Mouse (Mus musculus) CH12.LX (cell line): ENCODE data around the gene Prr14l.

ENCODE experiments used
- CTCF ChIP-seq, 2 experiments: IDR thresholded peaks in 1 of 2; conservative IDR thresholded peaks in 1 of 2; 2 replicates each; pipeline ENCODE4 v1.5.1; 2011 to 2012; ENCODE audit warnings: low read depth in 2 of 2, low read length in 2 of 2, improper control_type of control experiment in 1 of 2, inconsistent platforms in 1 of 2, mild to moderate bottlenecking in 1 of 2, moderate library complexity in 1 of 2
- EP300 ChIP-seq: IDR thresholded peaks from 2 replicates; pipeline ENCODE4 v1.6.1; 2011; ENCODE audit warnings: low read length, improper control_type of control experiment
- GABPA ChIP-seq: IDR thresholded peaks from 2 replicates; pipeline ENCODE4 v1.6.1; 2012; ENCODE audit warnings: low read depth, low read length, improper control_type of control experiment, inconsistent platforms; ENCODE audit not compliant: insufficient replicate concordance
- IRF4 ChIP-seq: IDR thresholded peaks from 2 replicates; pipeline ENCODE4 v1.6.1; 2014; ENCODE audit warnings: low read depth, mild to moderate bottlenecking, inconsistent platforms, low read length, improper control_type of control experiment
- MXI1 ChIP-seq: IDR thresholded peaks from 2 replicates; pipeline ENCODE4 v1.6.1; 2011; ENCODE audit warnings: mild to moderate bottlenecking, low read depth, low read length, improper control_type of control experiment
- PAX5 ChIP-seq: IDR thresholded peaks from 2 replicates; pipeline ENCODE4 v1.6.1; 2012; ENCODE audit warnings: low read length, inconsistent platforms, mixed read lengths
- POLR2A ChIP-seq: IDR thresholded peaks from 2 replicates; pipeline ENCODE4 v1.6.1; 2011; ENCODE audit warnings: low read depth, mild to moderate bottlenecking, improper control_type of control experiment, low read length
- ZC3H11A ChIP-seq: IDR thresholded peaks from 2 replicates; pipeline ENCODE4 v1.6.1; 2012; ENCODE audit warnings: low read depth, mild to moderate bottlenecking, inconsistent platforms, low read length, improper control_type of control experiment

GRCm38 (mm10) chr5:32862469-32863132 is 8.5 kb upstream of the Prr14l start:
- TF ChIP-seq CTCF (conservative IDR thresholded peaks at IDR 0.05 in 1 of 2, IDR thresholded peaks at IDR 0.05 in 1 of 2; ENCODE audit: low read depth in 2 of 2, low read length in 2 of 2) = no peak
- TF ChIP-seq ZC3H11A = no peak
- no peak for TF ChIP-seq POLR2A
- TF ChIP-seq IRF4 = no peak
- TF ChIP-seq GABPA = no peak
- TF ChIP-seq EP300 = no peak
- TF ChIP-seq MXI1 = no peak
- TF ChIP-seq PAX5 = no peak
